Mouse (Mus musculus) midbrain, embryonic 11.5 days (tissue): ENCODE measurements at regions not wholly inside any gene's neighbourhood (a gene's known extent, or its start where the extent isn't known, plus 50 kb on each side); places are given as distances from the start of the nearest gene placed in this dataset.
A peak's percentile ranks its signal among the peaks of the same experiment; 100 is the strongest.

ENCODE experiments used
- ATAC-seq: fragments of 200-750 bp; cut with Nextera tagmentation; 2 replicates; pipeline ENCODE4 v1.8.0; 2017; ENCODE audit warnings: moderate TSS enrichment, moderate library complexity; ENCODE audit not compliant: low FRiP score
- DNase-seq: peaks from one replicate; pipeline ENCODE4 v3.0.0; 2015; ENCODE audit warnings: low spot score; ENCODE audit errors: missing footprints
- H3K27ac ChIP-seq: fragments of 300-500 bp; sonication (generic); 2 replicates; pipeline ENCODE4 v1.5.1; 2014; ENCODE audit warnings: low read depth, low read length
- H3K27me3 ChIP-seq: fragments of 300-500 bp; sonication (generic); 2 replicates; pipeline ENCODE4 v1.6.1; 2014; ENCODE audit warnings: mild to moderate bottlenecking, low read length, moderate library complexity, mixed read lengths; ENCODE audit not compliant: control insufficient read depth, insufficient read depth
- H3K36me3 ChIP-seq: fragments of 300-500 bp; sonication (generic); 2 replicates; pipeline ENCODE4 v1.6.1; 2014; ENCODE audit warnings: mild to moderate bottlenecking, low read length, moderate library complexity, mixed read lengths; ENCODE audit not compliant: control insufficient read depth, insufficient read depth
- H3K4me1 ChIP-seq: fragments of 300-500 bp; sonication (generic); 2 replicates; pipeline ENCODE4 v1.6.1; 2014; ENCODE audit warnings: low read length; ENCODE audit not compliant: control insufficient read depth, insufficient read depth
- H3K4me2 ChIP-seq: fragments of 300-500 bp; sonication (generic); 2 replicates; pipeline ENCODE4 v1.6.1; 2014; ENCODE audit warnings: mild to moderate bottlenecking, moderate library complexity
- H3K4me3 ChIP-seq: fragments of 300-500 bp; sonication (generic); 2 replicates; pipeline ENCODE4 v1.5.1; 2014; ENCODE audit warnings: low read depth, low read length
- H3K9ac ChIP-seq: fragments of 300-500 bp; sonication (generic); 2 replicates; pipeline ENCODE4 v1.6.1; 2014; ENCODE audit warnings: low read length
- H3K9me3 ChIP-seq: fragments of 300-500 bp; sonication (generic); 2 replicates; pipeline ENCODE4 v1.6.1; 2016; ENCODE audit warnings: low read length; ENCODE audit not compliant: control insufficient read depth
- WGBS: fragments of 180-500 bp; shearing (Covaris S2); extraction: QIAGEN DNeasy Blood & Tissue Kit; methylation state at CpG from one replicate; pipeline ENCODE4 v1.1.7; 2014; 5-methylcytosine and 5-hydroxymethylcytosine counted together

DNA sequence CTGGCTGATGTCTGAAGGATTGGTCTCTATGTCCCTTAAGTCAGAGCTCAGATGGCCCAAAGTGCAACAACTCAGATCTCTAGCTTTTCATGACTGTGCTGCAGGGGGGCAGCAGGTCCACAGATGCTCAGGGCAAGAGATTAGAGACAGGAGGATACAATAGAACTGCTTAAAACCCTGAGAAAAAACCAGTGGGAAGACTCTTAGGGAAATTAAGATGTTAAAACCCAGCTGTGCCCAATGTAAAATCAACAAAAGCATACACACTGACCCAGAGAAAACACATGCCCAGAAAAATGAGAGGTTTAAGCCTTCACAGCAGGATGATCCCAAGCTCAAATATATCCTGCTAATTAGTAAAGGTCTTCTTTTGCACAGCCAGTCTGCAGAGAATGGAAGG, 403.5 kb downstream of the Klhl13 start:
- no peak overlapping the region for H3K27ac ChIP-seq
- H3K4me3 ChIP-seq = no peak overlapping the region
- DNase-seq = no peak

DNA sequence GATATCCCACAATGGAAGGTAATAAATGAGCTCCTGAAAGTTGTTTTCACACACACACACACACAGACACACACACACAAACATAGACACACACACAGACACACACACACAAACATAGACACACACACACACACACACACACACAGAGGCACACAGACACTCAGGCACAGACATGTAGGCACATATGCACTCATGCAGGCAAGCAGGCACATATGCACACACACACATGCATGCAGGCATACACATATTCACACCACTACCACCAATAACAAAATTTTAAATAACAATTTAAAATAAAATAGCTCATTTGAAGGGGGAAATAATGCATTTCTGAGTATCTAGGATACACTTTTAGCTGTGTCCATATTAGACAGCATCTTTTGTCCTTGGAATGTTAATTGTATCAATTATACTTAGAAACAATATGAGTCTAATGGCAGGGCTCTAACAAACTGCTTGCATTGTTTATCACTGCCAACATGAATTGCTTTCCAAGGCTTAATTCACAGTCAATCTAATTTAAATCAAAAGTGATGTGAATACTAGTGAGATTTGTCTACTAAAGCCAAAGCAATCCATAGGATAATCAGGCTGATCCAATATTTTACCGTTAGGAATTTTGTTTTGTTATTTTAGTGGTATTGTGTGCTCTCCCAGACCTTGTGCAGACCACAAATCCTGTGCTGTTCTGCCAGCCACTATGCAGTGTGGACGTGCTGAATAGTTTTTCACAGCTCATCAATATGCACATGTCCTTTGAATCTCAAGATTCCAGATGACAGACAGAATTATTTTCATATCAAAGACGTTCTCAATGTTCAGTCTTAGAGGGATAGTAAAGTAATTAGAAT, 414.3 kb downstream of the Klhl13 start:
- DNase-seq (no peak), ATAC-seq (peak; percentile 70)
- Histone ChIP-seq H3K9me3 (no peaks in the 10 kb centered on the region), H3K4me2 (no peak overlapping the region), H3K27ac (no peak overlapping the region), H3K27me3 (no peaks in the 10 kb centered on the region), H3K9ac (no peak overlapping the region), H3K4me3 (no peak overlapping the region), H3K36me3 (no peaks in the 10 kb centered on the region), H3K4me1 (no peaks in the 10 kb centered on the region)
- 40% methylated on average over 3 of the region's 3 CpGs for WGBS

More for the DNA sequence above, 403.5 kb downstream of the Klhl13 start:
- Histone ChIP-seq H3K27me3 (no peaks in the 10 kb centered on the region), H3K9ac (no peak overlapping the region), H3K9me3 (no peaks in the 10 kb centered on the region), H3K4me2 (no peak overlapping the region), H3K4me1 (no peaks in the 10 kb centered on the region), H3K36me3 (no peaks in the 10 kb centered on the region)
- peak; percentile 91 for ATAC-seq
